Mouse (Mus musculus): ENCODE results near the gene Usp42.

Gene Usp42

DNA sequence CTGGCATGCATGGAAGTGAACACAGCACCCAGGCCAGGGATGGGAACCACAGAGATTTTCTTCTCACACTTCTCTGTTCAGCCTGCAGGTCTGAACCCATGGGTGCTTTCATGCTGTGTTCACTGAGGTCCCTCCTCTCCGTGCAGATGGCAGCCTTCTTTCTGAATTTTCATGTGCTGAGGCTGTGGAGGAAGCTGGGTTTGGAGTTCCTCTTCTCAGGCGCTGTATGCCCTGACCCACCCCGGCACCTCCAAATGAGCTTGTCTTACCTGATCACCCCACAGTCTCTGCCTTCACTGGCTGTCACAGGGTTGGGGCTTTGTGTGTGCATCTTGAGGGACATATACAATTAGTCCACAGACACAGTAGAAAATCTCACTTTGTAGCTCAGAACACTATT, 44.5 kb downstream of the Usp42 start:
- no peak for DNase-seq

DNA sequence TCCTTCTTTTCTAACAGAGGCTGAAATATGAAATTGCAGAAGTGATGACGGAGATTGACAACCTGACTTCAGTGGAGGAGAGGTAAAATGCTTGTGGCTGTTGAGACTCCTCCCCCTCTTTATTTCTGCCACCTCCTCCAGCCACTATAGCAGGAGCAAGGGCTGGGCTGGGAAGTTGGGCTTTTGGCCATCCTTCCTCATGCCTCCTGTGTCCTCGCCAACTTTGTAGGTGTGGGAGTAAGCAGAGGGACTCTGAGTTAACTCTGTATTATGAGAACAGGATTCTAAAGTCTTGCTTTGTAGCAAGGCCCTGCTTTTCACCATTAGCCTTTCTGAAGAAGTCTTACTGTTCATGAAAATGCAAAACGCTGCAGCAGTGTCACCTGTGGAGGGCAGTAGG, 45.6 kb downstream of the Usp42 start:
- no peak for DNase-seq

DNA sequence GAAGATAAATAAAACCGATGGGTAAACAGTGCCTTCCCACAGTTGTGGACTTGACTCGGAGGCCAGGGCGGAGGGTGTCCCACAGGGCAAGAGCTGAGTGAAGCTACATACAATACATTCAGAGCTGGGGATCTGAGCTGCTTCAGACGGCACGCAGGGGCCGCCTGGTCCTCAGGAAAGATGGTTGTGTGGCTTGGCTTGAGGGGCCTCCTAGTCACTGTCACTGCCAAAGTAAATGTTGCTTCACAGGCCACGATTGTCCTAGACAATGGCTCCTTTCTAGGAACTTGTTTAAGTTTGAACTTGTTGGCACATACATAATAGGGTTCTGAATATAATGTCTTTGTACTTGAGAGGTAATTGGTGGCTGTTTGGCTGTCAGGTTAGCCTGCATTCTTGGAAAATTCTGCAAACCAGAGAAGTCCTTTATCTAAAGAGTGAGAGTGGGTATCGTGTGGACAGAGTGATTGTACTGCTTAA, 47.1 kb downstream of the Usp42 start:
- no peak for DNase-seq

DNA sequence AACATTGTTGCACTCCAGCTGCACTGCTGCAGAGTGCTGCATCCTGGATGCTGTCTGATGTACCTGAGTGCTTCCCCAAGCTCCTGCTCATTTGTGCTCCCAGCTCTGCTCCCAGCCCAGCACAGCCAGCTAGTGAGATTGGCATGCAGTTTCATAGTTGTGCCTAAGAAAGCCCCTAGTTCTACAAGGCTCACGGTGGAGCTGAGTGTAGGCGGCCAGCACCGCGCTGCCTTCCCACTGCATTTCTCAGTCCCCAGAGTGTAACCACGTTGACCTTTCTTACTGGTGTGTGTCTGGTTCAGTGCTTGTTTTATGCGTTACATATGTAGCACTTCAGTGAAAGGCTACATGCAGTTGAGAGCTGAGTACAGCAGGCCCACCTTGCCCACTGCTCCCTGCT, 48.4 kb downstream of the Usp42 start:
- DNase-seq = no peak

DNA sequence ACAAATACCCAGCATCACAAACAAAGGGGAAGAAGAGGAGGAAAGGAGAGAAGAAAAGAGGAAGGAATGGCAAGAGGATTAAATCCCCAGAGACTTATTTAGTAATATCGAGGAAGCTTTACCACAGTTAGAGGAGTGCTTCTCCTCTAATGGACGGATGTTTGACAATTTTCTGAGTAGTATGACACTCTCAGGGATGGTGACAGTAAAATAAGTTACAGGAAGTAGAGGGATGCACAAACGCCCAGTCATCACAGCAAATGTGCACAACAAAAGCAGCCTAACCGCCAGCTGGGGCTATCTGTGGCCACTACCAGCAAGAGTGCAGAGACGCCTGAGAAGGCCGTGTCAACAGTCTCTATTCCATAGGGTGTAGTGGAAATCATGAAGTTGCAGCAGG, 52.4 kb downstream of the Usp42 start:
- no peak for DNase-seq

DNA sequence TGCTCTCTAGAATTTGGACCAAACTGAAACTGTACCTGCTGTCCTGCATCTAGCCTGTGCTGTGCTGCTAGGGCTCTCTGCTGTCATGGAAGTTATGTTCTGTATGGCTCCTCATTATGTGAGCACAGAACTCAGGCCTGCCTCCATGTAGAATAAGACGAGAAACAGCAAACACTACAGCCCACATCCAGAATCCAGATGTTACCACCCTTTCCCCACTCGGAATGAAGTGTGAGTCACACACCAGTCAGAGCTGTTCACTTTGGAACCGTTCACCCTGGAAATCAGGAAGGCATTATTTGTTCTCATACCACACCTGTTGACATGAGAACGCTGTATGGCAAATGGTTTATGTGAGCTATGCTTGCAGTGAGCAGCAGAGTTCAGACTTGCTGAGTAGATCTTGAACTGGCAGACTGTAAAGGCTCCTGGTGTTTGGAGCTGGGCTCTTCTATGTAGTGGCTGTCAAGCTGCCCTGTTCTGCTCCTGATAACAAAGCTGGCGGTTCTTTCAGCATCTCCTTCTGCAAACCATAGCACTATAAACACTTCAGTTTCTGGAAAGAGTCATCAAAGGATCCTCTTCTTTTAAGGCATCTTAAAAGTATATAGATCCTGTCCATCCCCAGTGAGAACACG, 53.3 kb downstream of the Usp42 start:
- no peak for DNase-seq

DNA sequence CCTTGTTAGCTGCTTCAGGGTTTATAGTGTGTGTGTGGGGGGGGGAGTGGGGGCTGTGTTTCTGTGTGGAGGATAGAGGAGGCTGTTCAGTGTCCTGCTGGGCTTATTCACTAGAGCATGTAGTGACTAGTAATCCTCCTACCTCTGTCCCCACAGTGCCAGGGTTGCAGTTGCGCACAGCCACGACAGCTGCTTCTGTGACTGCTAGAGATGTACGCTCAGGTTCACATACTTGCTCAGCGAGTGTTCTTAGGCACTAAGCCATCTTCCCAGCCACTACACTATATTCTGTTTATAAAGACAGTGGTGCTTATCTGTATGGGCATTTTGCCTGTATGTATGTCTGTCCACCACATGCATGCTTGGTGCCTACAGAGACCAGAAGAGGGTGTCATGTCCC, 54.7 kb downstream of the Usp42 start:
- DNase-seq = no peak

DNA sequence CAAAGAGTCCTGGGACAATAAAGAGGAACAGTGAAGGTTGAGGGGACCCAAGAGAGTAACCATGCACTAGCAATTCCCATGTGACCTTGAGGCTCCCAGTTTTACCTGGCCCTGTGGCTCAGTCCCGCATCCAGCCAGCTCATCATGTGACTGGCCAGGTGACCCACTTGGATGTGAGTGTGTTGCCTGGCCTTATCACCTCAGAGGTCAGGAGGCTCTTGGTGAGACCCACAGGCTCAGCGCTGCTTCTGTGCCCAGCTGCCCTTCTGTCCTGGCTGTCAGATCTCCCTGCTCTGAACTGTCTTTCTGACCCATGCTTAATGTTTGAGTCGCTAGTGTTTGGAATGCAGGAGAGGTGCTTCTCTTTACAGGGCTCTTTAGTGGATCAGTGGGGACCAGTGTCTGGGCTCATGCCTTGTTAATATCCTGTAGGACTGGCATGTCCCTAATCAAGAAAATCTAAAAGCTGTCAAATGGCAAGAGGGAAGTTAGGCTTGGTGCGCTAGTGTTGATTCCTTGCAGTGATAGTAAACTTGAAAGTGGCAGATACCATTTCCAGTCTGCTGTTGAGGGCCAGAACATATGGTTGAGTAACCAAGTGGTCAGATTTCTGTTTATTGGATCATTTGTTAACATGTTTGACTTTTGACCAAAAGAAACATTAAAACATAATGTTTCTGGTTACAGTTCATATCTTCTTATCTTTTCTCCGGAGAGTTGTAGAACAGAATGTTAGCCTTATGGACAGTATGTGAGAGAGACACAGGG, 55.7 kb downstream of the Usp42 start:
- DNase-seq = no peak

DNA sequence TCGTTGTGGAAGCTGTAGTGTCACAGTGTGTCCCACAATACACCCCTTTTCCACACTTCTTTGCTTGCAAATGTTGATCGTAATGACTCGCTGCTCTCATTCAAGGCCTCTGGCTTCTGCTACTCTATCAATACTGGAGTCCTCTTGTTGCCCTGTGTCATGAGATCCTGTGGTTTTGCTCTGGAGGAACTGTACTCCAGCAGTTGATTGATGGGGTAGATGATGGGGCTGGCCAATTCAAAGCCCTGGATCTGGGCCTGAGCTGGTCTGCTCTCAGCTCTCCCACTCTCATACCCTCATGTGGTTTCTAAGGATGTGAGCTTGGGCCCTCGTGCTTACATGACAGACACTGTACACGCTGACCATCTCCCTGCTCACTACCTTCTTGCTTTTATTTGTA, 57.5 kb downstream of the Usp42 start:
- DNase-seq = no peak

DNA sequence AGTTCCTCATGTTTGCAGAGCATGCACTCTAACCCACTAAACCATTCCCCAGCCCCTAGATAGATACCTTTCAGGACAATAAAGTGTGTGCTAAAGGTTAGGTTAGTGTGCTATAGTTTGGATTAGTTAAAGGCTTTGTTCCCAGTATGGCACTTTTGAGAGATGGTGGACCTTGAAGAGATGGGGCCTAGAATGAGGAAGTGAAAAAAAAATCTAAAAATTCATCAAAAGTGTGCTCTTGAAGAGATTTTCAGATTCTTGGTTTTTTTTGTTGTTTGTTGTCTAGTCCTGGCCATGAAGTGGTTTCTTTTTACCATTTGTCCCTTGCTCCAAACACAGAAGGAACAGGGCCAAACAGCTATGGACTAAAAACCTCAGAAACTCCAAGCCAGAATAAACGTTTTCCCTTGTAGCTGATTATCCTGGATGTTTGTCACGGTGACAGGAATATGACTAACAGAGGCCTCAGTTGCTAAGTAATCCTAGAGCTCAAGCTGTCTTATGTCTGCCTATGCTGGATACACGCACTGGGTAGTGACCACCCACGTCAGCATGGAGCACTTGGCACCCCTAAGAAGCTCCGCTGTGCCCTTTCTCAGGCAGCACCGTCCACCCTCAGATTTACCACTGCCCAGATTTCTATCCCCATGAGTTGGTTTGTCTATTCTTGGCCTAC, 61.2 kb downstream of the Usp42 start:
- DNase-seq = no peak

DNA sequence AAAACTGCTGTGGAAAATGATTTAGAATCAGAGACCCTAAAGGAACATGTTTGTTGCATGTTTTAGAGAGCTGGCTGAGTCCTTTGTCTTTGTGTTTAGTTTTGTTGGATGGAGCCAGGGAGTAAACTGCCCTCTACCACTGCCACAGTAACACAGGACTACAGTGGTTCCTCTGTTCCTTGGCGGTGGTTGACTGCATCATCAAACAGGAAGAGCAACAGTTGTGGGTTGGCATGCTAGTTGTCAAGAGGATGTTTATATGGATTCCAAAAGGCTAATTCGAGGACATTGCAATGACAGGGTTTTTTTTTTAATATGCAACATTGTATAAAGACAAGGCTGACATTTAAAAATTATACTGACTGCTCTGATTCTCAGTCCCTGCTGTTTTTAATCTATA, 62.2 kb downstream of the Usp42 start:
- no peak for DNase-seq

DNA sequence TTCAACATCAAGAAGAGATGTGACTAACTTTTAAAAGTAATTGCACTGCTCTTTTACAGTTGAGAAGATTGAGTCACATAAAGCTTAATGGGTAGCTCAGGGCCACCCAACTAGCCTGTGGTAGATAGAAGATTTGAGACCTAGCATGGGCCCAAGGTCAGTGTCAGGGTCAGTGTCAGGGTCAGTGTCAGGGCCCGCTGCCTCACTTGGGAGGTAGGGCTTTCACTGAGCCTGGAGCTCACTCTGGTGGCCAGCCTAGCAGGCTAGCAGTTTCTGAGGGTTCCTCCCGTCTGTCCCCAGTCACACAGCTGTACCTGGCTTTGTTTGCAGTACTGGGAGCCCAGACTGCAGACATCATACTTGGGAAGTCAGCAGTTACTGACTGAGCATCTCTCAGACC, 62.7 kb downstream of the Usp42 start:
- no peak for DNase-seq

DNA sequence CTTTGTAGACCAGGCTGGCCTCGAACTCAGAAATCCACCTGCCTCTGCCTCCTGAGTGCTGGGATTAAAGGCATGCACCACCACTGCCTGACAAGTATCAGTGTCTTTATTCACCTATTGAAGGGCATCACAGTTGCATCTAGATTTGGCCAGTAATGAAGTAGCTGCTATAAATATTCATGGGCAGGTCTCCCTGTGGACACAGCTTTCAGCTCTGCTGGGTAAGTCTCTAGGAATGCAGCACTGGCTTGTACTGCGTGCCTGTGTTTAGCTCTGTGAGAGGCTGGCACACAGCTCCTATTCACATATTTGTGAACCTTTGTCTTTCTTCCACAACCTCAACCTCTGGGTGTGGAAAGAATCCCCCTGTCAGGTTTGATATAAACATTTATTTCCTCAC, 63.2 kb downstream of the Usp42 start:
- DNase-seq = peak; percentile 40 to 74

DNA sequence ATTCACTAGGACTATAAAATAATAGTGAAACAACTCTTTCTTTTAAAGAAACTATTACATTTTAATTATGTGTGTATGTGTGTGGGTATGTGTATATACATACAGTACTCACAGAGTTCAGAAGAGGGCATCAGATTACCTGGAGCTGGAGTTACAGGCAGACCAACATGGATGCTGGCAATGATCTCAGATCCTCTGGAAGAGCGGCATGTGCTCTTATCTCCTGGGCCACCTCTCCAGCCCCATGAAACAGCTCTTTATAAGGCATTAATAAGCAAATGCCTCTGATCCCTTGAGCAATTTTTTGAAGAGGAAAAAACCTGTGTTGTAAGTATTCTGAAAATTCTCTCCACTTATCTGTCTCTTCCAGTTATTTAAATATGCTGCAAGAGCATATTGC, 66.1 kb downstream of the Usp42 start:
- no peak for DNase-seq

DNA sequence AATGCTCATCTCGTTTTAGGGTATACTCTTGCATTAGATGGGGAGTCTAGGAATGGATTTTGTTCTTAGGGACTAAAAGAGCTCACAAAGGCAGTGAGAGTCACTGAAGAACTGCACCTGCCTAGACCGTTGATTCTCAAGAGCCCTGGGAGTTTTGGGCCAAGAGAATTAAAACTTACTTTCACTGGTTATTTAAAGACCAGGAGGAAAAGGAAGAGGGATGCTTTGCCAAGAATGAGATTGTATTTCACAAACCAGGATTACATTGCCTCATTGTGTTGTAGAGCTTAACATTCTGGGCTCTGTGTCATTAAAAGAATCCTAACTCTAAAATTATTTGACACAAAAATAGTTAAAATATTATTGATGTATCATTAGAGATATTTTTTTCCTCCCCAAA, 66.5 kb downstream of the Usp42 start:
- DNase-seq = no peak

DNA sequence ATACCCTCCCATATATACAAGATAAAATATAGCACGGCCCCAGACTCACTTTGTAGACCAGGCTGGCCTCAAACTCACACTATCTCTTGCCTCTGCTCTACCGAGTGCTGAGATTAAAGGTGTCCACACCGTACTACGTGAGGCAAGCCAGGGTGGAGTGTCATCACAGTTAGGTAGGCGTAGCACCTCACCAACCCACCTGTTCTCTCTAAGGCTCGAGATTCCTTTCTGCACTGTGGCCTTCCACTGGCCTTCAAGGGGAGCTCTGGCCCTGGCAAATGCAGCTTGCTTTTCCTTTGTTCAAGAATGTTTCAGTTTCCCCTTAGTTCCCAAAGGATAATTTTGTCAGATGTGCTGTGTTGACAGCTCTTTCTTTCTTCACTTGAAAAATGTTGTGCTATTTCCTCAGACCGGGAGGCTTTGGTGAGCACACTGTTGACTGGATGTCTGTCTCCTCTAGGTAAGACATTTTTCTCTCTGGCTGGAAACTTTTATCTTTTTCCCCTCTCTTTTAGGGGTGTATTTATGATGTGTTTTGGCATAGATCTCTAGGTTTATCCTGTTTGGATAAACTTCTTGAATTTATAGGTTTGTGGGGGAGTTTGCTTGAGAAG, 68.9 kb downstream of the Usp42 start:
- peak in 1 of 2 experiments; percentile 32 for DNase-seq

Measured in kidney, adult 8-10 months (tissue).